Mouse (Mus musculus) left cerebral cortex, postnatal 25 days (tissue): ENCODE results near the gene Rap1gds1. TPM values are rescaled to one million over a fixed set of nuclear protein-coding genes. Genes with fewer than 3 reads are reported as not detected.

ENCODE experiments used
- DNase-seq, 2 experiments: peaks; one replicate each; pipeline ENCODE4 v3.0.0; 2022; ENCODE audit warnings: low spot score in 2 of 2, mixed read lengths in 1 of 2
- intact Hi-C: fragments of 180-260 bp; cut with DNase I; formaldehyde crosslinking; loops from one replicate; pipeline ENCODE4 v1.15.1; 2025
- total RNA-seq, 2 experiments: library from RNA; stranded (reverse); gene quantifications; 2 replicates each; pipeline ENCODE4 v1.2.3; 2021

The Rap1gds1 gene
- total RNA-seq, 2 experiments from 2014 or later, result 260 to 270 TPM

GRCm38 (mm10) chr3:139064076-139064475 is 10.9 kb downstream of the Rap1gds1 start:
- no peak for DNase-seq
- intact Hi-C loops, result no loop called here

GRCm38 (mm10) chr3:139062088-139062487 is 12.9 kb downstream of the Rap1gds1 start:
- no peak for DNase-seq
- intact Hi-C loops, result no loop called here

- intact Hi-C loops, result no loop called here
- DNase-seq, result peak in 1 of 2 experiments; percentile 38
Measured at GRCm38 (mm10) chr3:139048701-139049622, 26.0 kb downstream of the Rap1gds1 start.

GRCm38 (mm10) chr3:139042433-139042854 is 32.6 kb downstream of the Rap1gds1 start:
- intact Hi-C loops, result no loop called here
- no peak for DNase-seq

- intact Hi-C loops, result no loop called here
- no peak for DNase-seq
Measured at GRCm38 (mm10) chr3:139041921-139042320, 33.1 kb downstream of the Rap1gds1 start.

GRCm38 (mm10) chr3:139037030-139037429 is 38.0 kb downstream of the Rap1gds1 start:
- DNase-seq, result no peak
- intact Hi-C loops, result no loop called here

GRCm38 (mm10) chr3:139033179-139033578 is 41.8 kb downstream of the Rap1gds1 start:
- intact Hi-C loops, result no loop called here
- no peak for DNase-seq

- DNase-seq, result peak in 1 of 2 experiments; percentile 27
- intact Hi-C loops, result no loop called here
Measured at GRCm38 (mm10) chr3:139030644-139031227, 44.3 kb downstream of the Rap1gds1 start.

GRCm38 (mm10) chr3:139025077-139025476 is 49.9 kb downstream of the Rap1gds1 start:
- intact Hi-C loops, result no loop called here
- no peak for DNase-seq

GRCm38 (mm10) chr3:139023585-139023984 is 51.4 kb downstream of the Rap1gds1 start:
- intact Hi-C loops, result no loop called here
- DNase-seq, result no peak

- DNase-seq, result peak; percentile 47 to 87
- intact Hi-C loops, result loop anchor here (5.0 kb wide), 1 partner anchor 180 kb away; no protein-coding TSS in a partner anchor
Measured at GRCm38 (mm10) chr3:139012352-139012751, 62.6 kb downstream of the Rap1gds1 start.

GRCm38 (mm10) chr3:139005669-139006068 is 69.3 kb downstream of the Rap1gds1 start:
- intact Hi-C loops, result loop anchor here (5.0 kb wide), 1 partner anchor 67 kb away; no protein-coding TSS in a partner anchor
- DNase-seq, result no peak

- intact Hi-C loops, result no loop called here
- DNase-seq, result peak in 1 of 2 experiments; percentile 22
Measured at GRCm38 (mm10) chr3:139002774-139003173, 72.2 kb downstream of the Rap1gds1 start.

GRCm38 (mm10) chr3:139000071-139000867 is 74.7 kb downstream of the Rap1gds1 start:
- no peak for DNase-seq
- intact Hi-C loops, result no loop called here

GRCm38 (mm10) chr3:138993473-138993872 is 81.5 kb downstream of the Rap1gds1 start:
- DNase-seq, result no peak
- intact Hi-C loops, result no loop called here

GRCm38 (mm10) chr3:138991367-138991766 is 83.6 kb downstream of the Rap1gds1 start:
- DNase-seq, result no peak
- intact Hi-C loops, result no loop called here

- no peak for DNase-seq
- intact Hi-C loops, result no loop called here
Measured at GRCm38 (mm10) chr3:138989141-138989540, 85.9 kb downstream of the Rap1gds1 start.

GRCm38 (mm10) chr3:138988004-138988403 is 87.0 kb downstream of the Rap1gds1 start:
- peak in 1 of 2 experiments; percentile 37 for DNase-seq
- intact Hi-C loops, result no loop called here

GRCm38 (mm10) chr3:138982249-138982648 is 92.8 kb downstream of the Rap1gds1 start:
- intact Hi-C loops, result no loop called here
- DNase-seq, result no peak

GRCm38 (mm10) chr3:138977413-138977812 is 97.6 kb downstream of the Rap1gds1 start:
- intact Hi-C loops, result no loop called here
- no peak for DNase-seq
